Mouse (Mus musculus) embryo, embryonic 9.5 days (tissue): ENCODE results near the gene Nell1.

Source experiments
- DNase-seq: peaks from one replicate; pipeline ENCODE4 v3.0.0-alpha.2; 2017; ENCODE audit errors: extremely low spot score

Nell1 gene

DNA sequence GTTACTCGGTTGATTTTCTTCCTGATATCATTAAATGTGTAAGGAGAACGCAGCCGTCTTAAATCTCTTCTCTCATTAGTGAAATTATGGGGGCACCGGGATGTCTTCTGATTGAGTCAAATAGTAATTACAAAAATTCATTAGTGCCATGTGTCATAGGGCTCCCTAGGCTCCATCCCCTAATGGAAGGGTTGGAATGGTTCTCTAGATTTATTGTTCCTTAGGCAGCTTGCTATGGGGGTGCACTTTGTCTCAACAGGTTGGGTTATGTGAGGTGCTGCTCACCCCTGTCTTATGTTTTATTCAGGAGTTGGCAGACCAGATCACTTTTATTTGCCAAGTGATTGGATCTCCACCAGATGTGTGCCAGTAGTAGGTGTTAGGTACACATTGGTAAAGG lies 75.5 kb downstream of the Nell1 start:
- DNase-seq = no peak

DNA sequence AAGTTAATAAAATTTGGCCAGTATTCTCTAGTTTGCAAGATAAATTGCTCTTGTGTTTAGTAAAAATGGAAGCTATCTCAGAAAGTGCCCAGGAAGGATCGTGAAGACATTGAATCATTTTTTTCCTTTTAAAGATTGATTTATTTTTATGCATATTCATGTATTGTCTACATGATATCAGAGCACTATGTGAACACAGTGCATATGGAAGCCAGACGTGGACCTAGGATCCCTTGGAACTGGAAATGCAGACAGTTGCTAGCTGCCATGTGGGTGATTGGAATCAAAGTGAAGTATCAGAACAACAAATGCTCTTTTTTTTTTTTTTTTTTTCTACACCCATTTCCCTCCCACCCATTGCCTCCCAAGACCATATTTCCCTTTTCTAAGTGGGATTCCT lies 79.0 kb downstream of the Nell1 start:
- no peak for DNase-seq

DNA sequence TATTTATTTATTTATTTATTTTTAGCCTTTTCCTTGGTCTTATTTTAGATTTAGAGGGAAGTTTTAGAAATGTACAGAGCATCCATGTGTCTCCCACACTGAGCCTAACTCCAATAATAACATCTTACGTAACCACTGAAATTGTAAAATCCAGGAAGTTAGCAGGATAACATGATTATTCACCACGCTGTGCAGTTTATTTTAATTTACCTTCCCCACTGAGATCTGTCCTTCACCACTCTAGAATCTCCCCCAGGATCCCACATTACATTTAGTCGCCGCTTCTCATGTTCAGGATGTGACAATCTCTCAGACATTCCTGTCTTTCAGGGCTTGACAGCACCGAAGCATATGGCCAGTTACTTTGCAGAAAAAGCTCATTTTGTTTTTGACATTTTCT lies 119.8 kb downstream of the Nell1 start:
- DNase-seq = no peak

DNA sequence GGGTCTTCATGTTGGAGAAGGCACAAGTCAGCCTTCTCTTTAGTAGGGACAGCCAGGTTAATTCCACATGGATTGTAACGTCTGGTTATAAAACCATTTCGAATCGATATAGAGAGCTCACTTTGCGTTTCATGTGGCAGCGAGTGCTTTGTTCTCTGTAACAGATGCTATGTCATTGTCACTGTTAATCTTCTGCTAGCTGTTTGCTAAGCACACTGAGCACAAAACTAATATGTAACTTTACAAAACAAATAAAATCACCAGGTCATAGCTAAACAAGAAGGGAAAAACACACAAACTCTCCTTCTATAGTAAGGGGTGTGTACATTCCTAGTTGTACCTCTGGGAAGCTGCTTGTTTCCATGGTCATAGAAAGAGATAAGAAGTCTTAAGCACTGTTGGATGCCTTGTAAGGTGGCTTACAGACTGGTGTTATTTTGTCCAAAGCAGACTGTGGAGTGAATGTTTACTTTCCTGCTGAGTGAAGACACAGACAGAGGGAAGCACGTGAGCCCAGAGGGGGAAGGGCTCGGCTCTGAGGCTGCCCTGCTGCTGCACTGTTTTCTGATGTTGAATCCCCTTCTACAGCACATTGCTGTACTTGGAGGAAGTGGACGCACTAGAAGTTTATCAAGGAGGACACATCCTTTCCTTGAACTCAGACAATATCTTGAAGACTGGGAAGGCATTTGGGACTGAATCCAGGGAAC lies 131.1 kb downstream of the Nell1 start:
- DNase-seq = peak; percentile 22

DNA sequence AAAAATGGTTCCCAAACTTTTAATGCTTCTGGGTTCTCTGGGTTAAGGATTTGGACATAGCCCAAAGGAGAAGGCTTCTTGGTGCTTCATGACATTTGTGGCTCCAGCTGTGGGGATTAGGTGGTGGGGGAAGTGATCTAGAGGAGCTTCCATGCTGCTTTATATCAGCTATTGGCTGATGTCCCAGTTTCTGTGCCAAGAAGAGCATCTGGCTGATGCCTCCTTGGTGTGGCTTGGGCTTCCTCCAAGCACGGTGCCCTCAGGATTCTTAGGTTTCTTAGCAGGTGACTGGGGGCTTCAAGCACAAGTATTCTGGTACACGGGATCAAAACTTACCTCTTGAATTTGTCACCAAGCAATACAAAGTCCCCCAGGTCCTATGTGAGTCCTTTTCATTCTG lies 132.6 kb downstream of the Nell1 start:
- DNase-seq = no peak

DNA sequence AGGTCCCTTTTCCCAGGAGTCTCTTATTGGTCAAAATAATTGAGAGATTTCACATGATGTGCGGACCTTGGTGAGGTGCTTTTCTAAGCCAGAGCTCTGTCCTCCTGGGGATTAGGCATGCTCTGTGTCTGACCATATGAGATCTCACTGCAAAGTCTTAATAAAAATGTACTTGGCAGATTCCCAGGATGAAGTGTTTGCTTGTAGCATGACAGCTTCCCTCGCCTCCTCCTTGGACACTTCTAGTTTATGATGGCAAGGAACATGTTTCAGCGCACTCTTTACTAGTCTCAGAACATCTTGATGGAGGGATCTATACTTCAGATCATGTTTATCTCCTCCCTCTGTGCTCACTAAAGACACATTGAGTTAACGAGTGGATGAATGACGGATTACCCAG lies 143.7 kb downstream of the Nell1 start:
- no peak for DNase-seq

DNA sequence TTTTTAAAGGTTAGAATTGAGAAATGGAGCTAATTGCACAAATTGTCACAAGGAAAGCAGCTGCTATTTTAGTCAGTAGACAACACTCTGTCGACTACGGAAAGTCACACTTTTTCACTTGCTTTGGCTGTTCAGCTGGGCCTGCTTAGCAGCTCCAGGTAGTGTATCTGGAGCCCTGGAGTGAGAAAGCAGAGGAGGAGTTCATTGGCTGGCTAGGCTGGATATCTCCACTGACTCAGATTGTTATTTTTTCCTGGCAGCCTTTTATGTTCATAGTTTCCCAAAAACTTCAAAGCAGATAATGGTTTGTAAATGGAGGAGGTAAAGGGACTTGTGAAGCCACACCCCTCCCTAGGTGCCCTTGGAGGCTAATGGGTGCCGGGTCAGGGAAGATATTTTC lies 163.0 kb downstream of the Nell1 start:
- no peak for DNase-seq

DNA sequence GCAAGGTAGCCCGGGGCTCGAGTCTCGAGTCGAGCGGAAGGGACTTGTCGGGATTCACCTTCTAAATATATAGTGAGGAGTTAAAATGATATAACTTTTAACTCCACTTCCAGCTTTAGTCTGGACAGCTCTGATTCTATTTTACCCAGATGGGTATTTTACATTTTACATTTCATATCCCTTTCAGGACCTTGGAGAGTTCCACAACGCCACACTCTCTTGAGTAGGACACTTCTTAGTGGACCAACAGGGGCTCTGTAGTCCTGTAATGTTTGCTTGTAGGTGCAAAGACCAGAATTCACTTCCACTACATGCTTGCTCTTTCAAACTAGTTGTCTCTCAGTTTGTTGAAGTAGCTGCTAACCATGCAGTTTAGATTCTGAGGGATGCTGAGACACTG lies 174.7 kb downstream of the Nell1 start:
- DNase-seq = no peak

DNA sequence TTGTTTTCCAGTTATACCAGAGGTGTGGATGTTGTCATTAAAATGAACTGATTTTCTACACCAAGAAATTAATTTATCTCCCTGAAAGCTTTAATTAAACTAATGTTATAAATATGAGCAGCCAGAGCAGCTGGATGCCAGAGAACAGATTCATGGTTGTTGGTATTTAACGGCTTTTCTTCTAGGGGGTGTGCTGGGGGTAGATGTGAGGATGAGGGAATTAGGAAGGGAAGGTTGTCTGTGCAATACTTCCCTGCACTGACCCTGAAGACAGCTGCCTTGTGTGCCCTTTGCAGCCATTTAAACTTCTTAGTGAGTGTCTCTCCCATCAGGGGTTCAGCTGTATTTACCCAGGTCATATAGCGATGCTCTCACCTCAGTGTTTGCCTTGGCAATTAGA lies 176.2 kb downstream of the Nell1 start:
- no peak for DNase-seq

DNA sequence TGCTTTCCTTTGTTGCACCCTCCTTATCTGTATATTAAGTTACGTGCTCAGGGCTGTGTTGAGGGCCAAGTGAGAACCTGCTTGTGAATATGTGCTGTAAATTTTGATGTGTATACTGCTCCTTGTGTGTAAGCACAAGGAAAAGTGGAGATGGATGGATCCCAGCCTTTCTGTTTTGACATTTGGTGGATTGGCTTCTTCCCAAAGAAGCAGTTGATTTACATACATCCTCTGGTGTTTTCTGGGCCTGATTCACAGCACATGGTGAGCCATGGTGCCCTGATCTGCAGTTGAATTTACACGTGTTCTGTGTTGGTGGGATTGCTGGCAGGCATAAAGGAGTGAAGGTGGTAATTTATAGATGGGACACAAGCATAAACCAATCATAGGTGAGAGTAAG lies 179.0 kb downstream of the Nell1 start:
- no peak for DNase-seq

DNA sequence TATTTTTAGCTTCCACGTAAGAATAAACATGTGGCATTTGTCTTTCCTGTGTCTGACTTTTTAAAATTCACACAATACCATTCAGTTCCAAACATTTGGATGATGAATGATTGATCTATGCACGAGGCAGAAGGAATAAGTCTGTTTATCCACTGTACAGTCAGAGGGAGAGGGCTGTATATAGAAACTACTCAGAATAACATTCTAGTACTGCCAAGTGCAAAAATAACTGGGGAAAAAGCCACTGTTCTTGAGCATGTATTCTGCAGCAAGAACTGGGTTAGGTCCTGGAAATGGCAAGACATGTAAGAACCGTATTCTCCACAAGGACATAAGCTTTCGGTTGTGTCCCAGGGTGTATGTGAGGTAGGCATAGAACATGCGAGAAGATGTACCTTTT lies 187.9 kb downstream of the Nell1 start:
- no peak for DNase-seq

DNA sequence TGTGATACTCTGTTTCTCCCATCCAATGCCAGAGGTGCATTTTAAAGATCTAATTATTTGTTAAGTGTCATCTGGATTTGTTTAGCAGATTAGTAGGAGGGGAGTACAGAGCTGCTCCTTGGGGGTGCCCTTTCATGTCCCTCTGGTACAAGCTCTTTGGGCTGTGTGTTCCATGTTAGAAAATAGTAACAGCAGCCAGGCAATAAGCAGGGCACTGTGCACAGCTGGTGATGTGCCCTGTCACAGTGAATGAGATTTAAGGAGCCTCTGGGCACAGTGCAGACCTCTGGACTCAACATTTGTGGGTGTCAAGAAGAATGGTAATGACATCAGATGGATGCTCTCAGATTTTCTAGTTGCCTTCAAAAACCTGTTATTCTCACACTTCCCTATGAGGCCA lies 194.1 kb downstream of the Nell1 start:
- DNase-seq = no peak

DNA sequence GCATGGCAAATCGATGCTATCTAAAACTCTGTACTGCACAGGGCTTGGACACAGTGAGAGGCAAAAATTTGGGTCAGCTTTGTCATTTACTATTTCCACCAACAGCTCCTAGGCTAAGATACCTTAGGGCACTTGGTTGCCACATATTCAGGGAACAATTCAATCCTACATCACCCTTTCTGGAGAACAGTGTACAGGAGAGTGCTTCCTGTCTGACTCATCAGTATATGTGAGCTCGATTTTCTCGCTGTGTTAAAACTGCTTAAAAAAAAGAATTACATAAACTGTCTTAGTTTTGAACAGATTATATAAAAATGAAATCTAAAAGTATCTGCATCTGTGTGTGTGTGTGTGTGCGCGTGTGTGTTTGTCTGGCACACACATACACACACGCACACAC lies 211.6 kb downstream of the Nell1 start:
- no peak for DNase-seq

DNA sequence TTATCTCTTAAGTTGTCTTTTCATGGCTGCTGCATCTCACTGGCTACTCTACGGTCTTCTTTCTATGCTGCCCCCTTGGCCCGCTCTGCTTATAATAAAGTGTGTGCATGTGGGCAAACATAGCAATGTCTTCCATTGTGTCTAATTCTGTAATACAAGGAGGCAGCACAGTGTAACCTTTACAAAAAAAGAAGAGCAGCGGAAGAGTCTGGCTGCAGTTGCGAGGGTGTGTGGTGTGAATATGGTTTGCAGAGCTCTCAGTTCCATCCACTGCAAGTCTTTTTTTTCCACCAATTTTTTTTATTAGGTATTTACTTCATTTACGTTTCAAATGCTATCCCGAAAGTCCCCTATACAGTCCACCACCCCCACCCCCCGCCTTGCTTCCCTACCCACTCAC lies 219.3 kb downstream of the Nell1 start:
- no peak for DNase-seq

DNA sequence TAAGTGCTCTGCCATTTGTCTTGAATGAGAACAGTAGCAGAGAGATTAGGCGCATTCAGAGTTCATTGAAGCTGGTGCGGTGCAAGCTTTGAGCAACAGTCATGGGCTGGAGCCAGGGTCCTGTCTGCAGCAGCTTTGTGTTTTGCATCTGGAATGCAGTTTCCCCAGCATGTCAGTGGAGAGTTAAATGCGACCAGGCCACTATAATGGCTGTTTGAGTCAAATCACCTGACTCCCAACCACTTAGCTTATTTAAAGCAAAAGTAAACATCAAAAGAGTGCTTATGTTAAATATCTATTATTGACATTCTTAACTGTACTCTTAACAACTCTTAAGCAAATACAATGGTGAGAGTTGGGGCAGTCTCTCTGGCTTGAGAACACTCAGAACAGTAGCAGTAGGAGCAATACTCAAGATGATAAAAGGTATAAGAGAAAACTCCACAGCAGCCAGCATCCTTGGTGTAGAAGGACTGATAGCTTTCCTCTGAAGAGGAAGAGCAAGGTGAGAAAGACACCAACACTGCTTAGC lies 220.5 kb downstream of the Nell1 start:
- no peak for DNase-seq

DNA sequence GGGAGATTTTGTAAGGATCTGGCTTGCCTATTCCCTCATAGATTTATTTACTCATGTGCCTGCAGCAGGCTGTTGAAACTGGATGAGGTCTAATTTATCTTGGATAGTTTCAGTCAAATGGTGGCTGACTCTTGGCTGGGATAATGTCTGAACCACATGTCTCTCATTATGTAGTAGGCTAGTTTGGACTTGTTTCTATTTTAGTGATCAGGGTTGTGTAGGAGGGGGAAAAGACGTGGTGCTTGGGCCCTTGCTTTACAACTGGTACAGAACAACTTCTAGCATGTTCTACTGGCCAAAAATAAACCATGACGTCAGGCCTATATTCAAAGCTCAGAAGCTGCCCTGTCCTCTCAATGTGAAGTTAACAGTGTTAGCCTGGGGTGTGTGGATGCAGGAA lies 230.6 kb downstream of the Nell1 start:
- no peak for DNase-seq

DNA sequence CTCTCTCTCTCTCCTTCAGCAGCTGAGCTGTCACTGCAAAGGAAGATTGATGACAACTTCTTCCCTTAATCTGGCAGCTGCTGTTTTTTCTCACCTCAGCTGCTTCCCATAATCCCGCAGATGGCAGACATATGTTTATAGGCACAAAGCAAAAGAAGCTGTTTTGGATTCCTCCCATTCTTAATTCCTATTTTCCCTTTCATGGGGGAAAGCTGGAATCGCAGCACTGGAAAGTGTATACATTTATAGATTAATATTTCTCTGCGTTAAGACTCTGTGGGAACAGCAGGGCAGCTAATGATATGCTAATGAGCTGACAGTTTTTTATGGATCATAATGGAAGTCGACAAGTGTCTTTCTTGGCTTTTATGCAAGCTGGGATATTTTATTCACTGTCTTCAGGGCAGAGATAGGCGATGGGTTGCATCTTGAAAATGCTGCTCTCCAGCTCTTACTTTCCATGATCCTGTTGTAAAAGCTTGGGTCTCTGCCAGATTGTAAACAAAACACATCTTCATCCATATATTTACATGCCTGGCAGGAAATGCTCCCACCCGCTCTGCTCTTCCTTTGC lies 236.1 kb downstream of the Nell1 start:
- DNase-seq = no peak

DNA sequence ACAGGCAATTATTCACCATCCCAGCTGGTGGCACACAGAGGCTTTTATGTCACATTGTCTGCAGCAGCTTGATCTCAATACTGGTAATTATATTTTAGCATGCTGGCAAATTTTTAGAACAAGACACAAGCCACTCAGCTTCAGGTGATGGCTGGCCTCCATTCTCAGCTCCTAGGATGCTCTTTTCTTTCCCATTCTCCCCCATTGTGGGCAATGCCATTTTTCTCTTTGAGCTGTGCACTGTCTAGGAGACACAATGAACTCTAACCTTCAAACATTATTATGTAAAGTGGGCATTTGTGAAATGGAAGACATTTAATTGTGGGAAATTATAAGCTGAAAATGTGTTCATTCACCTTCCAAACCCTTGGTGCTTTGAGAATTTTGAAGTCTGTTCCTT lies 247.2 kb downstream of the Nell1 start:
- DNase-seq = no peak

DNA sequence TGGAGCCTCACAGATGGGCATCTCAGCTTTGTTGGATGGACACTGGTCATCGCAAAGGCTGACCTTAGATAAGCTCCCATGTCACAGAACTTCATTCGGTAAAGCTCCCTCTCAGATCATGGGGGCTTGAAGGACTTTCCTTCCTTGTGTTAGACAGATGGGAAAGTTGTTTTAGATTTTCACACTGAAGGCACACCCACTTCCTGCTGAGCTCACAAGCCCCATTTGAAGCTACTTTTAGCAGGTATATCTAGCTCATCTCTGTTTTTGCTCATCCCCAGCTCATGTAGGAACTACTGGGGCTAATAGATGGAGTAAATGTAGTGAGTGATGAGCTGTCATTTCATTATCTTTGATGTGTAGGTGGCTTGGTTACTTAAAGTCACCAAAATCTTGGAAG lies 252.0 kb downstream of the Nell1 start:
- DNase-seq = no peak

DNA sequence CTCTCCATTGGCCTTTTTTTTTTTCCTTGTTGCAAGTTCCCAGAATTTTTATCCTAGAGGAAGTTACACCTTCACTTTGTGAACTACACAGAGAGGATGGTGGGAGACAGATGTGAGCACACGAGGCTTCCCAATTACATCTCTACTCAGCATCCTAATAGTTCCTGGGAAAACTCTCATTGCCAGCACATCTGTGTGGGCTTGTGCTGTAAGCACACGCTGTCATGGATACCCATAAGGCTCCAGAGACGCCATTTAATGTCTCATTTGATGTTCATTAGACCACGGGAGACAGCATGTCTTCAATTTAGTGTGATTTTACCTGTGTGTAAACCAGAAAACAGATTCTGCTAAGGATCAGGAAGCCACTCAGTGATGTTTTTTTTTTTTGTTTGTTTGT lies 253.6 kb downstream of the Nell1 start:
- no peak for DNase-seq

DNA sequence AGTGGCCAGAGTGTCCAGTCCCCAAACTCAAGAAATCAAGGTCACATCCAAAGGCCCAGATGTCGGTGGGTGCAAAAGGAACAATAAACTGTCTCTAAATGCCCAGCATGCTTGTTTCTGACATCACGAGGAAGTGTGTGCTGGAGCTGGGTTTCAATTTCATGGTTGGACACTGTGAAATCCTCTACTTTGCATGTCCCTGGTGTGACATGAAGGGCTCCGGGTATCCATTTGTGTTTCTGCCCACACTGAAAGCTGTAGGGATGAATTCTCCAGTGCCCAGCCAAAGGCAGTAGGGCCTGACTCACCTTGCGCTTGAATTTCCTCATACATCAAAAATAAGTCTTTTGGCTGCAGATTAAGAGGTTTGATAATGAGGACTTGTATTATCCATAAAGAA lies 266.5 kb downstream of the Nell1 start:
- DNase-seq = no peak

DNA sequence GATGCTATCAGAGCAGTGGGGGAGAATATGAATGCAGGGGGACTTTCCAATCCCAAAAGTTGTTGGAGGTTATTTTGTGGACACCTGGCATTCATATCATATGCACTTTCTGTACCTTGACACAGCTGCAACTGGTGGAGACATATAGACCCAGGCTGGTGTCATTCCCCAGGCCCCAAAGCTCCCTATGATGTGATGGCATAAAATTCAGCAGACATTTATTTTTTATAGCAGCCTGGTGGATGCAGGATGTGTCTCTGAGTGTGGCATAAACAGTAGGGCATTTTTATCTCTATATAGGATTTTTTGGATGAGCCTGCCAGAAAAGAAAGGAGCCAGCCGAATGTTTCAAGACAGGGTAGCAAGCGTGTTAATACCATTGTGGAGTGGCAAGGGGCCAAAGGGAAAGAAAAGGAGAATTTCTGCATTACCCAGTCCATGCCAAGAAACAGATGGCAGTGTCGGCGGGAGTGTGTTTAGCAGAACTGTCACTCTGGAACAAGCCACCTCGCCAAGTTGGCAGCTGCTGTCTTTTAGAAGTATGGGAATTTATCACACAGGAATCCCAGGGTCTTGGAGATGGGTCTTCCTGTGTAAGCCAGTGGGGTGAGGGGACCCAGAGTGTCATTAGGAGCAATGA lies 267.1 kb downstream of the Nell1 start:
- DNase-seq = no peak

DNA sequence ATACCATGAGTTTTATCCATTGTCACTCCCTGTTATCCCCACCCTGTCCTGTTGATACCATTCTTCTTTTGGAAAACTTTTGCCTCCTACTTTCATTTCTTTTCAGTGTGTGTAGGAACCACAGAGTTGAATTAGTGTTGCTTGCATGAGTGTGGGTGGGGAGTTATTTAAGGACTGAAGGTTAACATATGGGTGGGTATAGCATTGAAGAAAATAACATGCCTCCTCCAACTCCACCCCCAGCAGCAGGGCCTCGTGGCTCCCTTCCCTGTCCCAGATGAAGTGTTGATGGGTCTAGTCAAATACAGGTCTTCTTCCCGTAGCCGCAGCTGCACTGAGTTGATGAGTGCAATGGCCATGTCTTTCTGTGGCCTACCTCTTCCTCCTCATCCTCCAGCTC lies 278.5 kb downstream of the Nell1 start:
- DNase-seq = no peak
